Mouse (Mus musculus) forebrain, embryonic 14.5 days (tissue): ENCODE results near the gene Thumpd2. TPM values are rescaled to one million over a fixed set of nuclear protein-coding genes. Genes with fewer than 3 reads are reported as not detected.

Experiments used
- polyA plus RNA-seq: library from polyadenylated mRNA; unstranded; fragments of >200 nt; fragmentation: Nextera tagmentation; extraction: Ambion mirVana; gene quantifications from 2 replicates; pipeline ENCODE4 v1.2.1, GENCODE M21; 2014

Thumpd2 gene
- polyA plus RNA-seq, 1 experiment from 2014 or later, result 10.3 TPM

Other genes starting within 250 kb of the Thumpd2 start
- 39.0 and 43.4 TPM in 2 replicates for gene Tmem178, start 120.5 kb downstream of the Thumpd2 start, polyA plus RNA-seq